Mouse (Mus musculus) lung, embryonic 14.5 days (tissue): ENCODE measurements around the gene Islr. TPM values are rescaled to one million over a fixed set of nuclear protein-coding genes. Genes with fewer than 3 reads are reported as not detected.

Source experiments
- ATAC-seq: fragments of 200-750 bp; cut with Nextera tagmentation; 2 replicates; pipeline ENCODE4 v1.8.0; 2017; ENCODE audit warnings: mild to moderate bottlenecking, moderate TSS enrichment, moderate library complexity; ENCODE audit not compliant: insufficient read depth
- DNase-seq: peaks from one replicate; pipeline ENCODE4 v3.0.0-alpha.2; 2015
- H3K27ac ChIP-seq: fragments of 300-500 bp; sonication (generic); 2 replicates; pipeline ENCODE4 v1.5.1; 2014; ENCODE audit warnings: low read depth, mild to moderate bottlenecking, moderate library complexity
- H3K27me3 ChIP-seq: fragments of 300-500 bp; sonication (generic); 2 replicates; pipeline ENCODE4 v1.6.1; 2014; ENCODE audit warnings: low read length, control low read depth; ENCODE audit not compliant: insufficient read depth
- H3K36me3 ChIP-seq: fragments of 300-500 bp; sonication (generic); 2 replicates; pipeline ENCODE4 v1.6.1; 2014; ENCODE audit warnings: control low read depth; ENCODE audit not compliant: insufficient read depth
- H3K4me1 ChIP-seq: fragments of 300-500 bp; sonication (generic); 2 replicates; pipeline ENCODE4 v1.6.1; 2014; ENCODE audit warnings: antibody characterized with exemption, control low read depth; ENCODE audit not compliant: insufficient read depth
- H3K4me2 ChIP-seq: fragments of 300-500 bp; sonication (generic); 2 replicates; pipeline ENCODE4 v1.6.1; 2014; ENCODE audit warnings: mild to moderate bottlenecking
- H3K4me3 ChIP-seq: fragments of 300-500 bp; sonication (generic); 2 replicates; pipeline ENCODE4 v1.5.1; 2014; ENCODE audit warnings: low read depth, low read length
- H3K9ac ChIP-seq: fragments of 300-500 bp; sonication (generic); 2 replicates; pipeline ENCODE4 v1.6.1; 2014
- H3K9me3 ChIP-seq: fragments of 300-500 bp; sonication (generic); 2 replicates; pipeline ENCODE4 v1.6.1; 2016; ENCODE audit warnings: low read depth, low read length, control low read depth
- CTCF ChIP-seq: IDR thresholded peaks from 2 replicates; pipeline ENCODE4 v1.5.1; 2016; ENCODE audit warnings: antibody characterized with exemption, low read depth
- WGBS: fragments of 180-500 bp; shearing (Covaris S2); extraction: QIAGEN DNeasy Blood & Tissue Kit; methylation state at CpG from one replicate; pipeline ENCODE4 v1.1.7; 2014; 5-methylcytosine and 5-hydroxymethylcytosine counted together
- polyA plus RNA-seq: library from polyadenylated mRNA; unstranded; fragments of >200 nt; fragmentation: Nextera tagmentation; extraction: Ambion mirVana; gene quantifications from 2 replicates; pipeline ENCODE4 v1.2.1, GENCODE M21; 2014

The Islr gene
- polyA plus RNA-seq, 1 experiment from 2014 or later, result 60.2 TPM

DNA sequence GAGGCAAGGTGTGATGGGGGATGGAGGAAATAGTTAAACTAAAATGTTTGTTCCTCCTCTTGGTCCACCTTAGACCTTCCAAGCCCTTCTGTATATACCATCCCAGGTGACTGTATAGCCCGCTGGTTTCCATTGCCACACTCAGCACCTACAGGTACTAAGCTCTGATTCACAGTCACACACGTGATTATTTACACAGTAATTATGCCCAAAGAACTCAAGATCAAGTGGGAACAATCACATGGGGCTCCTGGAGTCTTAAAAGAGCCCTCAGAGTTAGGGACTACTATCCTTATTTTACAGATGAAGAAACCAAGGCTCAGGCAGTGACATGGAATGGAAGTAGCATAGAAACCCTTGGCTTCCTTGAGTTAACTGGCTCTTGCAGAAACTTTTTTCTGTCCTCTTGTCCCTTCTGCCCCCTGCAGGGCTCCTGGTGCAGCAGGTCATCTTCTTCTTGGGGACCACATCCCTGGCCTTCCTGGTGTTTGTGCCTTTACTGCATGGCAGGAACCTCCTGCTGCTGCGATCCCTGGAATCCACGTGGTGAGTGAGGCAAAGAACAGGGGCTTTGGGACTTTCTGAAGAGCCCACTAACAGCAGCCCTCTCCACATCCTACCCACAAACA is 53.3 kb downstream of the Islr start:
- Histone ChIP-seq H3K4me3 (no peak overlapping the region), H3K36me3 (peaks cover 12% of the 10 kb centered on the region; the same call in 1 of the 2 replicates), H3K27me3 (no peaks in the 10 kb centered on the region), H3K4me2 (no peak overlapping the region), H3K9me3 (no peaks in the 10 kb centered on the region), H3K4me1 (peaks cover 29% of the 10 kb centered on the region), H3K27ac (no peak overlapping the region), H3K9ac (no peak overlapping the region)
- peak; percentile 42 for TF ChIP-seq CTCF
- ATAC-seq (no peak), DNase-seq (no peak)
- WGBS, result 69% methylated on average over 4 of the region's 4 CpGs

DNA sequence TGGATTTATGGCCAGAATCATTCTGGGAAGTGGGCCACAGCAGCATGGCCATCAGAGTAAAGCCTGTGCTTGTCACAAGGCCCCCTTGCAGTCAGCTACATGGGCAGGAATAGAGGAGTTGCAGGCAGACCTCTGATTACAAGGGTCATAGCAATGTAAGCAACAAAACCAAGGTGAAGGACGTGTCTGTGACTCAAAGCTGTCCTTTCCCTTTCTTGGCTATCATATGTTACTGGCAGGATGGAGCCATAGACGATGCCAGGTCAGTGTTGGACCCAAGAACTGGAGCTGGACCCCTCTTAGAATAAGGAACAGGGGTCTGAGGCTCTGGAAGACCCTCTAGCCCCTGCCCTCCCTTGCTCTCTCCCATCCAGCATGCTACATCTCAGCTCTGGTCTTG is 55.3 kb downstream of the Islr start:
- no peak for ATAC-seq
- H3K9me3 ChIP-seq, result no peaks in the 10 kb centered on the region
- H3K4me2 ChIP-seq, result no peak overlapping the region
- H3K36me3 ChIP-seq, result peaks cover 12% of the 10 kb centered on the region; the same call in 1 of the 2 replicates
- no peak overlapping the region for H3K4me3 ChIP-seq
- no peak overlapping the region for H3K9ac ChIP-seq
- WGBS, result 54% methylated on average over 2 of the region's 2 CpGs
- DNase-seq, result no peak
- peaks cover 9% of the 10 kb centered on the region; the same call in 1 of the 2 replicates for H3K4me1 ChIP-seq
- no peak for TF ChIP-seq CTCF
- H3K27me3 ChIP-seq, result no peaks in the 10 kb centered on the region
- H3K27ac ChIP-seq, result no peak overlapping the region

DNA sequence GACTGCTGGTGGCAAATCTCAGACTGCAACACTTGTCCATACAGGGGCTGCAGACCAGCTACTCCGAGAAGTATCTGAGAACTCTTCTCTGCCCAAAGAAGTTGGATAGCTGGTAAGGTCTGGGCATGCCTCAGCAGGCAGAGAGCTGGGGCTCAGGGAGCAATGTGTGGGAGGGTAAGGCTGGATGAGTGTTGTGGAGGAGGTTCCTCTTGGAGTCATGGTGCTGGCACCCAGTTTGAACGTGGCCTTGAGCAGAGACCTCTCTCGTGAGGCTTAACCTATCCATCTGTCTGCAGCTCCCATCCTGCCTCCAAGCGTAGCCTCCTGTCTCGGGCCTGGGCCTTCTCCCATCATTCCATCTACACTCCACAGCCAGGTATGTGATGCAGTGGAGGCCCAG is 58.7 kb downstream of the Islr start:
- no peak overlapping the region for H3K27ac ChIP-seq
- 0 out of 2 replicates have a peak, but pooled peaks cover under 1% of the 10 kb centered on the region for H3K4me1 ChIP-seq
- no peak overlapping the region for H3K4me2 ChIP-seq
- H3K9me3 ChIP-seq, result no peaks in the 10 kb centered on the region
- no peak overlapping the region for H3K4me3 ChIP-seq
- 82% methylated on average over 5 of the region's 5 CpGs for WGBS
- no peak for DNase-seq
- no peaks in the 10 kb centered on the region for H3K27me3 ChIP-seq
- ATAC-seq, result no peak
- H3K36me3 ChIP-seq, result no peaks in the 10 kb centered on the region; the same call in 1 of the 2 replicates
- no peak for TF ChIP-seq CTCF
- no peak overlapping the region for H3K9ac ChIP-seq

DNA sequence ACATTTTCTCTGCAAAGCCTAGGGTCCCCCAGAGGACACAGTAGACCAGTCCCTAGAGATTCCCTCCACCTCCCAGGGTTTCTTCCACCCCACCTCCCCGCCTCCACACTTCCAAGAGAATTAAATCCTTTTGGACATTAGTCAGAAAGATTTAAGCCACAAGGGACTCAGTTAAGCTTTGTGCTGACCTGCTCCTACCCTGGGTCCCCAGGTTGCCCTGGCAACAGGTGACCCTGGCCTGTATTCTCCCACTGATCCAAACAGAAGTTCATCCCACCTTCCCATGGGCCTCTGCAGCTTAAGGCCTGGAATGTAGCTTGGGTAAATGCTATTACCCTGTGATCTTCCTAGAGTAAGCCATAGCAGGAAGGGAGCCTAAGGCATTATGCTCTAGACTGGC is 59.4 kb downstream of the Islr start:
- Histone ChIP-seq H3K4me3 (no peak overlapping the region), H3K27me3 (no peaks in the 10 kb centered on the region), H3K9ac (no peak overlapping the region), H3K36me3 (no peaks in the 10 kb centered on the region), H3K9me3 (no peaks in the 10 kb centered on the region), H3K4me2 (no peak overlapping the region), H3K27ac (no peak overlapping the region), H3K4me1 (peaks cover 7% of the 10 kb centered on the region; the same call in 1 of the 2 replicates)
- no peak for TF ChIP-seq CTCF
- ATAC-seq (no peak), DNase-seq (no peak)
- 67% methylated on average over 1 of the region's 1 CpGs for WGBS

DNA sequence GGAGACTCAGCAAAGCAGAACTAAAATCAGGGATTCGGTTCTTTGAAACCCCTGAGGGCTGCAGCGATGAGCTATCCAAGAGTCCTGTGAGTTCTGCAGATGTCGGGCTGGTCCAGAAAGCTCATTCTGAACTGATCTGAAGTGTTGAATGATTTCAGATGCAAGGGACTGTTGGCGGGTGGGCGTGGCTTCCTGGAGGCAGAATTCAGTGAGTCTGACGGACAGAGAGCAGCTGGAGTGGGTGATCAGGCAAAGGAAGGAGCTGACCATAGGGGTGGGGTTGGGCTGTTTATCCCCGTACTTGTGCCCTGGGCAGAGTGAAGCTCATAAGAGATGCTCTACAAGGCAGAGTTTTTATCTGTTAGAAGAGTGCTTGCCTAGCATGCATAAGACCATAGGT is 60.7 kb downstream of the Islr start:
- Histone ChIP-seq H3K4me3 (no peak overlapping the region), H3K9me3 (no peaks in the 10 kb centered on the region), H3K9ac (no peak overlapping the region), H3K27ac (peak overlapping the region; percentile 73), H3K27me3 (no peaks in the 10 kb centered on the region), H3K4me2 (no peak overlapping the region), H3K36me3 (no peaks in the 10 kb centered on the region), H3K4me1 (peaks cover 9% of the 10 kb centered on the region; the same call in 1 of the 2 replicates)
- WGBS, result 12% methylated on average over 7 of the region's 7 CpGs
- TF ChIP-seq CTCF, result no peak
- ATAC-seq (peak; percentile 83), DNase-seq (peak; percentile 92)

DNA sequence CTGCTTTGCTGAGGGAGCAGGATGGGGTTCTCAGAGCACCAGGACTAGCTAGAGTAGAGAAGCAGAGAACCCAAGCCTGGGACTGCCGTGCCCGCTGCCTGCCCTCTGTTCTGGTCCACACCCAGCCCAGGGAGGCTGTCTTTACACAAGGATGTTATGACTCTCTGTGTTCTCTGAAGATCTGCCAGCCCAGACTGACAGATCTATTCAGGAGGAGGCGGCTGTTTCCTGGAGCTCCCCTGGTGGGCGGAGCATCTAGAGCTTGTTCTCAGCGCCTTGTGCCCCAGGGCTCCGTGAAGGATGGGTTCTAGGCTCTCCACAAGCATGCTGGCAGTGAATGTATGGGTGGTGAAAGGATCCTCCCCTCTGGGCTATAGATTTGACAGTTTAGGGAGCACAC is 64.2 kb downstream of the Islr start:
- WGBS, result 21% methylated on average over 6 of the region's 6 CpGs
- H3K4me2 ChIP-seq, result no peak overlapping the region
- peak; percentile 22; the same call in 1 of the 2 replicates for ATAC-seq
- H3K4me3 ChIP-seq, result no peak overlapping the region
- peaks cover 19% of the 10 kb centered on the region; the same call in 1 of the 2 replicates for H3K4me1 ChIP-seq
- H3K9me3 ChIP-seq, result no peaks in the 10 kb centered on the region
- H3K27ac ChIP-seq, result no peak overlapping the region
- H3K9ac ChIP-seq, result no peak overlapping the region
- H3K36me3 ChIP-seq, result no peaks in the 10 kb centered on the region
- no peaks in the 10 kb centered on the region for H3K27me3 ChIP-seq
- DNase-seq, result peak; percentile 78
- no peak for TF ChIP-seq CTCF

DNA sequence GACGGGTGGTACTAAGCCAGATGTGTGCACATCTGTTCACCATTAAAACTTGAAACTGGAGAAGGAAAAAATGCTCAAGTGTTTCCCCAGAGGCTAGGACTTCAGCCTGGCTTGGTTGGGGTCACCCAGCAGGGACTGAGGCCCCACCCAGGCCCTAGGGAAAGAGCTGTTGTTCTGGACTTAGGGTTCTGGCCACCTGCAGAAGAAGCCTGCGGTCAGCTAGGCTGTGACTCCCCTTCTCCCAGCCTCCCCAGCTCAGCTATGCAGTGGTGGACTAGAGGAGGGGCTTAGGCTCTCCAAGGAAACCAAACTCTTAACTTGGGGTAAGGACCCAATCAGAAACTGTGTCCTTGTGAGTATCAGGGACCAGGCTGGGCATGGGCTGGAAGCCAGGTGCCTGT is 68.2 kb downstream of the Islr start:
- H3K9me3 ChIP-seq, result no peaks in the 10 kb centered on the region
- ATAC-seq, result no peak
- H3K27ac ChIP-seq, result no peak overlapping the region
- H3K27me3 ChIP-seq, result no peaks in the 10 kb centered on the region
- H3K4me1 ChIP-seq, result peaks cover 19% of the 10 kb centered on the region; the same call in 1 of the 2 replicates
- H3K4me2 ChIP-seq, result no peak overlapping the region
- H3K36me3 ChIP-seq, result no peaks in the 10 kb centered on the region
- 24% methylated on average over 2 of the region's 2 CpGs for WGBS
- no peak overlapping the region for H3K4me3 ChIP-seq
- no peak for TF ChIP-seq CTCF
- H3K9ac ChIP-seq, result no peak overlapping the region
- DNase-seq, result no peak
